In the genomic region with DNA sequence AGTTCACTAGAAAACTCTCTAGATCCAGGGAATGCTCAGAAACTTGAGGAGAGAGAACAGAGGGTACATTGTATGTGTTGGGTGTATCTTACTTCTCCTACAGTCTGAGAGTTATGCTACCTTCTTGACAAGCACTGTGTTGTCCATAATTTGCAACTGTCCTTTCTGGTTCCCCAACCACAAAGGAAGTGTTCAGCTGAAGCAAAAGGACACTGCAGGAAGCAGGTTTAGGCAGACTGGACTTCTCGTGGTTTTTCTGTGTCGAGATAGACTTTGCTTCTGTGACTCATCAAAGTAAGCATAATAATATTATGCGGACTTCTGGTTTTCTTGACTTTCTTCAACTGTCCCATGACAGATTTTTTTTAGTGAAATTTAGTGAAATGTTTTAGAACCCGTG, we compare ENCODE assay signal across 23 mouse cellular contexts.
DNase-seq lines count a peak whose midpoint lies in the region; ATAC-seq and TF ChIP-seq lines count a peak whose summit lies in the region.
"Had no signal": no experiment of that assay in that cellular context is flagged by ENCODE, and none has a peak within 500 bp of the region (broad histone marks: within the 10 kb centered on the region; RNA-seq: fewer than 3 reads in every experiment).

No protein-coding gene starts in this region.

- H3K27ac ChIP-seq in bone marrow macrophage, adult 2 months (ENCODE audit: insufficient read depth, low read depth, low read length), result 0 out of 2 replicates have a peak overlapping the region, but pooled peaks have one; percentile 17

- H3K4me3 ChIP-seq in bone marrow macrophage, adult 2 months (ENCODE audit: insufficient read depth, low read length), result no peak overlapping the region

- peak; percentile 20; the same call in 1 of the 2 replicates for ATAC-seq in megakaryocyte progenitor cell, adult 5-6 weeks (replicated peaks; ENCODE audit: poor library complexity)
- ATAC-seq: activated CD4-positive, CD25-positive, alpha-beta regulatory T cell, adult 4 months; CD4-positive, CD25-positive, alpha-beta regulatory T cell, adult 4 months; Patski had no signal

- TF ChIP-seq POLR2A in bone marrow macrophage, adult 2 months (IDR thresholded peaks at IDR 0.05; ENCODE audit: borderline replicate concordance, low read depth, low read length), result no peak

- DNase-seq in 3T3-L1 (ENCODE audit: low read depth, low spot score) (peak; percentile 38), 416B (ENCODE audit: low read depth) (peak; percentile 94)
- DNase-seq in lung, postnatal 25 days (ENCODE audit: low spot score), result no peak
- no peak for DNase-seq in urinary bladder, postnatal 4 days (ENCODE audit: low spot score in 2 of 2)
- no peak for DNase-seq in urinary bladder, postnatal 14 days (ENCODE audit: low spot score)
- DNase-seq in heart, adult 8-10 months (ENCODE audit: low spot score), result no peak
- DNase-seq: adrenal gland, adult 2 months; adrenal gland, adult 8-10 months; adrenal gland, postnatal 10 days; adrenal gland, postnatal 14 days; adrenal gland, postnatal 25 days; adrenal gland, postnatal 36 days; B cell, adult 2 months; cerebellum, adult 11 months; cerebellum, adult 11-12 months; cerebellum, adult 18-20 months; cerebellum, adult 2 months; cerebellum, adult 8-10 months had no signal

- no peak for TF ChIP-seq CTCF in bone marrow macrophage, adult 2 months (IDR thresholded peaks at IDR 0.05; ENCODE audit: low read depth, low read length)

- H3K4me1 ChIP-seq in bone marrow macrophage, adult 2 months (ENCODE audit: control insufficient read depth, insufficient read depth, low read length), result no peaks in the 10 kb centered on the region

Comparison
In these comparisons a context has a peak if more than half of its experiments do, and no peak if none do; other contexts are left out.
1. DNase-seq: peak in 3T3-L1 (single experiment) and 416B (single experiment); none in lung, postnatal 25 days (single experiment), urinary bladder, postnatal 4 days (0 of 2), urinary bladder, postnatal 14 days (single experiment) and heart, adult 8-10 months (single experiment).